Mouse (Mus musculus): ENCODE measurements around the gene Prrg2. TPM values are rescaled to one million over a fixed set of nuclear protein-coding genes. Genes with fewer than 3 reads are reported as not detected.
"Not testable (repeated sequence)": the region's sequence is repeated elsewhere in the genome, so short reads cannot be mapped to it uniquely, and the experiment has no call there.

The Prrg2 gene
- polyA plus RNA-seq, 1 experiment from 2014 or later: 24.7 TPM

DNA sequence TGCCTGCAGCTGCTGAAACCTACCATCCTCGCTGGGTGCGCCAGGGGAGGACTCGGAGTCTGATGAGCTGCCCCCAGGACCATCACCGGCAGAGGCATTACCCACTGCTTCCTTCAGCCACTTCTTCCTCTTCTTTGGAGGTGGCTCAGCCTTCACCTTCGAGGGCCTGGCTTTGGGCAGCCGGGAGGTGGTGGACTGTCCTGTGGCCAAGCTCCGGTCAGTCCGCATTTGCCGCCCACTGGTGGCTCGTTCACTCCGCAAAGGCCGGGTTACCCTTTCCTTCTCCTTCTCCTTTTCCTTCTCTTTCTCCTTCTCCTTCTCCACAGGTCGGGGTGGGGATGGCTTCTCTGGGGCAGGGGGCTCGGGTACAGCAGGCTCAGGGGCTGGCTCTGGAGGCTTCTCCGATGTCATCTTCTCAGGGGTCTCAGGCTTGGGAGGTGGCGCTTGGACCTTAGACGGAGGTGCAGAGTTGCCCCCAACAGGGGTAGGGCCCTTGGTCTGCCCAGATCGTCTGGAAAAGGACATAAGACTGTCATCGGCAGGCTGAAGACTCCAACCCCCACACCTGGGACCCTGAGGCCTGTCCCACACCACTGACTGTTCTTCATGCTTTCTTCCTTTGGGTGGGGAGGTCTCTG, 28.6 kb downstream of the Prrg2 start:
- no peak for ATAC-seq (ENCODE audit: insufficient read depth, low FRiP score)
- H3K27ac ChIP-seq (ENCODE audit: low read length): no peak overlapping the region
- no peak overlapping the region for H3K4me3 ChIP-seq (replicated peaks; ENCODE audit: low read length)
- H3K27me3 ChIP-seq (ENCODE audit: control insufficient read depth, insufficient read depth, low read length): no peaks in the 10 kb centered on the region
- no peak overlapping the region for H3K4me2 ChIP-seq (ENCODE audit: low read depth, low read length)
- WGBS: 94% methylated on average over 19 of the region's 19 CpGs
- peaks cover 53% of the 10 kb centered on the region for H3K36me3 ChIP-seq (ENCODE audit: control insufficient read depth, insufficient read depth, low read length)
- H3K9ac ChIP-seq (ENCODE audit: low read length): no peak overlapping the region
- no peaks in the 10 kb centered on the region for H3K9me3 ChIP-seq (replicated peaks; ENCODE audit: control insufficient read depth, low read length)
- H3K4me1 ChIP-seq (ENCODE audit: control insufficient read depth, insufficient read depth, low read length): no peaks in the 10 kb centered on the region

DNA sequence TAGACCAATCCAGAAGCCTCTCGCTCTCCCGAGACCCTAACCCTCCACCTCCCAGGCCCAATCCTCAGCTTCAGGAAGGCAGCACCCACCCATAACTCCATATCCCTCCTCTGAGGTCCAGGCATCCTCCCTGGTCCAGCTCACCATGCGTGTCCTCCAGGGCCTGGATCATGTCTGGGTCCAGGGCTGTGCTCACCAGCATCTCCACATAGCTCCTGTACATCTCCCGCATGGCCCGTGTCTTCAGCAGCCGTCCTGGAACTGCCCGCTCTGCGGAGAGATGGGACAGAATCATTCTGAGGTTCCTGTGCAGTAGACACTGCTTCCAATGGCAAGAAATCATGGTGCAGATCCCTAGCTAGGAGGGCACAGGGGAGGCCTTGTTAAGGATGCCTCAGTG, 31.6 kb downstream of the Prrg2 start:
- H3K9ac ChIP-seq (ENCODE audit: low read length): no peak overlapping the region
- no peak overlapping the region for H3K4me2 ChIP-seq (ENCODE audit: low read depth, low read length)
- H3K27ac ChIP-seq (ENCODE audit: low read length): no peak overlapping the region
- no peak for ATAC-seq (ENCODE audit: insufficient read depth, low FRiP score)
- H3K27me3 ChIP-seq (ENCODE audit: control insufficient read depth, insufficient read depth, low read length): no peaks in the 10 kb centered on the region
- 98% methylated on average over 8 of the region's 8 CpGs for WGBS
- peaks cover 43% of the 10 kb centered on the region for H3K36me3 ChIP-seq (ENCODE audit: control insufficient read depth, insufficient read depth, low read length)
- H3K4me1 ChIP-seq (ENCODE audit: control insufficient read depth, insufficient read depth, low read length): no peaks in the 10 kb centered on the region
- no peaks in the 10 kb centered on the region for H3K9me3 ChIP-seq (replicated peaks; ENCODE audit: control insufficient read depth, low read length)
- no peak overlapping the region for H3K4me3 ChIP-seq (replicated peaks; ENCODE audit: low read length)

GRCm38 (mm10) chr7:45029995-45030394, 32.5 kb downstream of the Prrg2 start:
- no peak overlapping the region for H3K9ac ChIP-seq (ENCODE audit: low read length)
- H3K4me2 ChIP-seq (ENCODE audit: low read depth, low read length): no peak overlapping the region
- H3K4me3 ChIP-seq (replicated peaks; ENCODE audit: low read length): no peak overlapping the region
- H3K4me1 ChIP-seq (ENCODE audit: control insufficient read depth, insufficient read depth, low read length): no peaks in the 10 kb centered on the region
- H3K27me3 ChIP-seq (ENCODE audit: control insufficient read depth, insufficient read depth, low read length): no peaks in the 10 kb centered on the region
- H3K9me3 ChIP-seq (replicated peaks; ENCODE audit: control insufficient read depth, low read length): no peaks in the 10 kb centered on the region
- no peak for ATAC-seq (ENCODE audit: insufficient read depth, low FRiP score)
- H3K36me3 ChIP-seq (ENCODE audit: control insufficient read depth, insufficient read depth, low read length): peaks cover 36% of the 10 kb centered on the region
- 93% methylated on average over 6 of the region's 6 CpGs for WGBS
- no peak overlapping the region for H3K27ac ChIP-seq (ENCODE audit: low read length)

- Histone ChIP-seq H3K4me2 (ENCODE audit: low read depth, low read length) (no peak overlapping the region), H3K4me1 (ENCODE audit: control insufficient read depth, insufficient read depth, low read length) (no peaks in the 10 kb centered on the region), H3K9ac (ENCODE audit: low read length) (no peak overlapping the region), H3K27ac (ENCODE audit: low read length) (no peak overlapping the region), H3K4me3 (replicated peaks; ENCODE audit: low read length) (no peak overlapping the region), H3K27me3 (ENCODE audit: control insufficient read depth, insufficient read depth, low read length) (no peaks in the 10 kb centered on the region), H3K36me3 (ENCODE audit: control insufficient read depth, insufficient read depth, low read length) (peaks cover 20% of the 10 kb centered on the region; the same call in 1 of the 2 replicates), H3K9me3 (replicated peaks; ENCODE audit: control insufficient read depth, low read length) (no peaks in the 10 kb centered on the region)
- no peak for ATAC-seq (ENCODE audit: insufficient read depth, low FRiP score)
- 87% methylated on average over 11 of the region's 11 CpGs for WGBS
Measured at GRCm38 (mm10) chr7:45028351-45028750, 34.1 kb downstream of the Prrg2 start.

DNA sequence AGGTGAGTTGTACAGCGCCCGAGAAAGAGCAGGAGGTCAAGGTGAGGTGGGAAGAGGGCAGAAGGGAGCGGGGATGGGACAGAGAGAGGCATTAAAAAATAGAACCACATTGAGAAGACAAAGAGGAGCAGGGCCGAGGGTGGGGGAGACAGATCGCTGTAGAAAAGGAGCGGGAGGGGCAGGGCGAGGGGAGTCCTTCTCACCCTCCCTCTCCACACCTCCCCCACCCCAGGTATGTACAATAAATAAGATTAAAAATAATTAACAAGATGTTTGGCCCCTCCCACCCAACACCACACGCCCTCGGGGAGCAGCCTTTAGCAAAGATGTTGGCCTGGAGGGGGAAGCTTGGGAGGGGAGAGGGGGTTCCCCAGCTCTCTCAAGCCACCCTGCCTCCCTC, 34.7 kb downstream of the Prrg2 start:
- H3K4me2 ChIP-seq (ENCODE audit: low read depth, low read length): no peak overlapping the region
- H3K4me3 ChIP-seq (replicated peaks; ENCODE audit: low read length): no peak overlapping the region
- H3K36me3 ChIP-seq (ENCODE audit: control insufficient read depth, insufficient read depth, low read length): peaks cover 17% of the 10 kb centered on the region; the same call in 1 of the 2 replicates
- H3K27me3 ChIP-seq (ENCODE audit: control insufficient read depth, insufficient read depth, low read length): no peaks in the 10 kb centered on the region
- no peaks in the 10 kb centered on the region for H3K4me1 ChIP-seq (ENCODE audit: control insufficient read depth, insufficient read depth, low read length)
- H3K9ac ChIP-seq (ENCODE audit: low read length): no peak overlapping the region
- ATAC-seq (ENCODE audit: insufficient read depth, low FRiP score): no peak
- 77% methylated on average over 9 of the region's 9 CpGs for WGBS
- H3K9me3 ChIP-seq (replicated peaks; ENCODE audit: control insufficient read depth, low read length): no peaks in the 10 kb centered on the region
- H3K27ac ChIP-seq (ENCODE audit: low read length): no peak overlapping the region

- ATAC-seq (ENCODE audit: insufficient read depth, low FRiP score): no peak
- Histone ChIP-seq H3K4me2 (ENCODE audit: low read depth, low read length) (no peak overlapping the region), H3K4me1 (ENCODE audit: control insufficient read depth, insufficient read depth, low read length) (no peaks in the 10 kb centered on the region), H3K9ac (ENCODE audit: low read length) (no peak overlapping the region), H3K36me3 (ENCODE audit: control insufficient read depth, insufficient read depth, low read length) (peaks cover 10% of the 10 kb centered on the region; the same call in 1 of the 2 replicates), H3K9me3 (replicated peaks; ENCODE audit: control insufficient read depth, low read length) (no peaks in the 10 kb centered on the region), H3K27me3 (ENCODE audit: control insufficient read depth, insufficient read depth, low read length) (no peaks in the 10 kb centered on the region), H3K27ac (ENCODE audit: low read length) (0 out of 2 replicates have a peak overlapping the region, but pooled peaks have one; percentile 2), H3K4me3 (replicated peaks; ENCODE audit: low read length) (no peak overlapping the region)
- 63% methylated on average over 2 of the region's 2 CpGs for WGBS
Measured at GRCm38 (mm10) chr7:45026256-45026655, 36.2 kb downstream of the Prrg2 start.

DNA sequence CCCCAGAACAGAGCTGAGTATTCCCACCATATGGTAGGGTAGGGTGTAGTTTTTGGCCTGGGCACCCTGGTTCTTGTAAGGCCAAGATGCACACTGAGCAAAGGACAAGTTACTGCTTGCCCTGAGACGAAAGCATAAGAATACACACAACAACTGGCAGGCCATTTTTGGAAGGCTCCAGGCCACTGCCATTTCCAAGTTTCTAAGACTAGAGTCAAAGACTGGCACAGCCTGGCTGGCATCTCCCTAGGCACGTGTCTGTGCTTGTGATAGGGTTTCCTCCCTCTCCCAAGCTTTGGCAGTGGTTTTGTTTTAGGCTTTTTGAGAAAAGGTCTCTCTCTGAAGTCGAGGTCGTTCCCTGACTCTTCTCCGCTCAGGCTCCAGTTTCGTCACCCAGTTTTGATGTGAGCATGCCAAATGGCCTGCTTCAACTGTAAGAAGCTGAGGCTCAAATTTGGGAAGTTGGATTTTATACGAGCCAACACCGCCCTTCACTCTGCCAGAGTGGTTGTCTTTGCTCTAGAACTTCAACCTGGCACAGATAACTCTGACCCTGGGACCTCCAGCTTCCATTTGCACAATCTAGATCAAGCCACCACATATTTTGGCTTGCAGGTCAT, 36.8 kb downstream of the Prrg2 start:
- no peak overlapping the region for H3K4me2 ChIP-seq (ENCODE audit: low read depth, low read length)
- H3K4me1 ChIP-seq (ENCODE audit: control insufficient read depth, insufficient read depth, low read length): no peaks in the 10 kb centered on the region
- H3K9ac ChIP-seq (ENCODE audit: low read length): no peak overlapping the region
- no peak for ATAC-seq (ENCODE audit: insufficient read depth, low FRiP score)
- peaks cover 7% of the 10 kb centered on the region; the same call in 1 of the 2 replicates for H3K36me3 ChIP-seq (ENCODE audit: control insufficient read depth, insufficient read depth, low read length)
- H3K27ac ChIP-seq (ENCODE audit: low read length): peak overlapping the region; percentile 2; the same call in 1 of the 2 replicates
- no peaks in the 10 kb centered on the region for H3K9me3 ChIP-seq (replicated peaks; ENCODE audit: control insufficient read depth, low read length)
- no peak overlapping the region for H3K4me3 ChIP-seq (replicated peaks; ENCODE audit: low read length)
- no peaks in the 10 kb centered on the region for H3K27me3 ChIP-seq (ENCODE audit: control insufficient read depth, insufficient read depth, low read length)
- 65% methylated on average over 8 of the region's 8 CpGs for WGBS

DNA sequence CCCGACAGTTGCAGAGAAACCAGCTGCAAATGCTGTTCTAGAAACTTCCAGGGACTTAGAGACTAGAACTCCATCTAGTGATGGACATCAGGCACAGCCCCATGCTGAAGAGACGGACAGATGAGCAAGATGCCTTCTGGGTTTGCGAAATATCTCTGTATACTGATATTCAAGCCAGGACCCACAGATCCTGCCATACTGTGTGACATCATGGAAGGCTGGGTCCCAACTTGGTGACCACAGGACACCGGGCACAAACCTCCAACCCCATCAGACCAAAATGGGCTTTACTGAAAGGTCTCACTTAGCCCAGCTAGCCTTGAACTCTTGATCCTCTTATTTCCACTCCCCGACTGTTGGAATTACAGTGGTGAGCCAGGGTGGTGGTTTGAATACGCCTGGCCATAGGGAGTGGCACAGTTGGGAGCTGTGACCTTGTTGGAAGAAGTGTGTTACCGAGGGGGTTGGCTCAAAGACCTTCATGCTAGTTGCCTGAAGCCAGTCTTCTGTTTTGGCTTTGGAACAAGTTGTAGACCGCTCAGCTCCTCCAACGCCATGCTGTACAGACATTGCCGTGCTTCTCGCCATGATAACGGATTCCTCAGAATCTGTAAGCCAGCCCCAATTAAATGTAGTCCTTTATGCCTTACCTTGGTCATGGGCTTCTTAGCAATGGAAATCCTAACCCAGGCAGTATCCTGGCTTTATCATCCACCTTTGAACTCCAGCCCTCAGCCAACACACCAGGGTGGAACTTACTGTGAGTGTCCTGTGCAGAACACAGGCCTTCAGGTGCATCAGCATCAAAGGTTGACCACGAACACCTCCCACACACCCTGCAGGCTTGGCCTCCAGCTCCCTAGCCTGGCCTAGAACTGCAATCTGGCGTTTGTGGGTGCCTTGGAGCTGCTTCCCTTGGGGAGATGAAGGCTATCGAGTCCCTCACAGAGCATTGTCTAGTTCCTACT, 37.9 kb downstream of the Prrg2 start:
- H3K4me3 ChIP-seq (replicated peaks; ENCODE audit: low read length): no peak overlapping the region
- no peaks in the 10 kb centered on the region for H3K27me3 ChIP-seq (ENCODE audit: control insufficient read depth, insufficient read depth, low read length)
- 81% methylated on average over 15 of the region's 15 CpGs for whole genome bisulfite sequencing
- no peak overlapping the region for H3K9ac ChIP-seq (ENCODE audit: low read length)
- H3K36me3 ChIP-seq (ENCODE audit: control insufficient read depth, insufficient read depth, low read length): 0 out of 2 replicates have a peak, but pooled peaks cover 4% of the 10 kb centered on the region
- no peak overlapping the region for H3K27ac ChIP-seq (ENCODE audit: low read length)
- no peak overlapping the region for H3K4me2 ChIP-seq (ENCODE audit: low read depth, low read length)
- no peaks in the 10 kb centered on the region for H3K4me1 ChIP-seq (ENCODE audit: control insufficient read depth, insufficient read depth, low read length)
- no peak for ATAC-seq (ENCODE audit: insufficient read depth, low FRiP score)
- H3K9me3 ChIP-seq (replicated peaks; ENCODE audit: control insufficient read depth, low read length): no peaks in the 10 kb centered on the region

DNA sequence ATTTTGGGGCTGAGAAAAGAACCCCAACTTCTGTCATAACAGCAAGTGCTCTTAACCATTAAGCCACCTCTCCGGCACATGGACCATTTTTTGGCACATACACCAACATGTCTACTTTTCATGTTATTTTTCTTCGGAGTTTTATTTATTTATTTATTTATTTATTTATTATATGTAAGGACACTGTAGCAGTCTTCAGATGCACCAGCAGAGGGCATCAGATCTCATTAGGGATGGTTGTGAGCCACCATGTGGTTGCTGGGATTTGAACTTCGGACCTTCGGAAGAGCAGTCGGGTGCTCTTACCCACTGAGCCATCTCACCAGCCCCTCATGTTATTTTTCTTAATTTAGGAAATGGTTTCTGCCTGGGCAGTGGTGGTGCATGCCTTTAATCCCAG, 38.8 kb downstream of the Prrg2 start:
- not testable (repeated sequence) for ATAC-seq (ENCODE audit: insufficient read depth, low FRiP score); H3K4me3 ChIP-seq (replicated peaks; ENCODE audit: low read length); H3K9ac ChIP-seq (ENCODE audit: low read length); H3K27me3 ChIP-seq (ENCODE audit: control insufficient read depth, insufficient read depth, low read length); H3K27ac ChIP-seq (ENCODE audit: low read length); H3K9me3 ChIP-seq (replicated peaks; ENCODE audit: control insufficient read depth, low read length); H3K36me3 ChIP-seq (ENCODE audit: control insufficient read depth, insufficient read depth, low read length); H3K4me1 ChIP-seq (ENCODE audit: control insufficient read depth, insufficient read depth, low read length); H3K4me2 ChIP-seq (ENCODE audit: low read depth, low read length)
- WGBS: 78% methylated on average over 5 of the region's 5 CpGs

Measured in stomach, embryonic 16.5 days (tissue).